Mouse (Mus musculus): ENCODE data around the gene Gucy2d. TPM values are rescaled to one million over a fixed set of nuclear protein-coding genes. Genes with fewer than 3 reads are reported as not detected.
A peak's percentile ranks its signal among the peaks of the same experiment; 100 is the strongest.

Gucy2d gene
- polyA plus RNA-seq, 1 experiment from 2014 or later, result not detected

DNA sequence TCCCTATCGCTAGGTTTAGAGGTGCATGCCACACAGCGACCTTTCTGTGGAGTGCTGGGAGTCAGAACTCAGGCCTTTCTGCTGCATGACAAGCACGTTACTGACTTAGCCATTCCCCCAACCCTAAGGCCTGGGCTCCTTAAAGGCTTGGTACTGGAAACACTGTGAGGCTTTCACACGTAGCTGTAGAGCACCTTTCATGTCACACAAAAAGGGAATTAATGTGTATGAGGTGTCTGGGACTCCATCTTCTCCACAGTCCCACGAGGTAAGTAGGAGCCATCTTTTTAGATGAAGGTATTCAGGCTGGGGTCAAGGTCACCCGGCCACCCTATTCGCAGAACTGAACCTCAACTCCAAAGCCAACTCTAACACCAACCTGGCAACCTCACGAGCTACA is 41.6 kb downstream of the Gucy2d start:
- WGBS, result 82% methylated on average over 8 of the region's 8 CpGs
- no peaks in the 10 kb centered on the region for H3K36me3 ChIP-seq (ENCODE audit: control insufficient read depth, insufficient read depth, low read length)
- 0 out of 2 replicates have a peak, but pooled peaks cover 4% of the 10 kb centered on the region for H3K27me3 ChIP-seq (replicated peaks; ENCODE audit: control insufficient read depth, insufficient read depth, low read length)
- no peak overlapping the region for H3K4me3 ChIP-seq (ENCODE audit: low read depth, low read length)
- ATAC-seq (replicated peaks; ENCODE audit: low FRiP score, low TSS enrichment, low read depth) (no peak), DNase-seq (ENCODE audit: low spot score) (no peak)
- H3K4me2 ChIP-seq (ENCODE audit: low read length), result no peak overlapping the region
- peak overlapping the region; percentile 60; the same call in 1 of the 2 replicates for H3K27ac ChIP-seq (ENCODE audit: low read depth)
- H3K9ac ChIP-seq (ENCODE audit: low read length), result no peak overlapping the region
- H3K4me1 ChIP-seq (replicated peaks; ENCODE audit: control insufficient read depth, insufficient read depth, low read length), result peaks cover 22% of the 10 kb centered on the region
- H3K9me3 ChIP-seq (ENCODE audit: control insufficient read depth, low read length), result no peaks in the 10 kb centered on the region

DNA sequence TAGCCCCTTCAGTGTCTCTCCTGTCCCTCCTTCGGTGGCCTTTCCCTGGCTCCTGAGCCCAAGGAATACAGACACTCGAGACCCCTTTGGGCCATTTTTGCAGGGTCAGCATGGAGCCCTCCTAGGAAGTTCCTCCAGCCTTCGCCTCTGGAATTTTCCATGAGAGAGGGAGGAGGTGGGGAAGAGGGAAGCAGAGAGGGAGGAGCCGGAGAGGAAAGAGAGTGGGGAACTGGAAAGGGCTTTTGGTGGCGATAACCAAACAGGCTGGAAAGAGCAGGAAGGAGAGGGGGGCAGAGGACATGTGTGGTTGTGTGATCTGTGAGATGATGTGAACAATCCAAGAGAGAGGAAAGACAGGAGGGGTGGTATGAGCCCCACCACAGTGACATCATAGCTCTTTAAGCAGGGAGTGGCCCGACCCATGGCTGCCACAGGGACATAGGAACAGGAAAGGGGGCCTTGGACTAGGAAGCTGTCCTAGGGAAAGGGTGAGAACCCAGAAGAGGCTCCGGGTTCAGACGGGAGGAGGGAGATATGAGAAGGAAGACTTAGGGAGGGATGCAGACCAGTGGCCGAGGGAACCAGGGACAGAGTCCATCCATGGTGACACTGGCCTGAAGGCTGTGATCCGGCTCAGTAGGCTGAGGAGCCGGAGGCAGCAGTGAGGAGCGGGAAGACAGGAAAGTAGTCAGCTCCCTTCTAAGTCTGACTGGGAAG is 42.5 kb downstream of the Gucy2d start:
- Histone ChIP-seq H3K4me2 (ENCODE audit: low read length) (0 out of 2 replicates have a peak overlapping the region, but pooled peaks have one; percentile 2), H3K27ac (ENCODE audit: low read depth) (peak overlapping the region; percentile 60), H3K9me3 (ENCODE audit: control insufficient read depth, low read length) (no peaks in the 10 kb centered on the region), H3K4me1 (replicated peaks; ENCODE audit: control insufficient read depth, insufficient read depth, low read length) (peaks cover 22% of the 10 kb centered on the region), H3K4me3 (ENCODE audit: low read depth, low read length) (no peak overlapping the region), H3K27me3 (replicated peaks; ENCODE audit: control insufficient read depth, insufficient read depth, low read length) (0 out of 2 replicates have a peak, but pooled peaks cover 4% of the 10 kb centered on the region), H3K9ac (ENCODE audit: low read length) (peak overlapping the region; percentile 23; the same call in 1 of the 2 replicates), H3K36me3 (ENCODE audit: control insufficient read depth, insufficient read depth, low read length) (no peaks in the 10 kb centered on the region)
- WGBS, result 45% methylated on average over 12 of the region's 12 CpGs
- peak; percentile 61 for DNase-seq (ENCODE audit: low spot score)
- no peak; the same call in 1 of the 2 replicates for ATAC-seq (replicated peaks; ENCODE audit: low FRiP score, low TSS enrichment, low read depth)

DNA sequence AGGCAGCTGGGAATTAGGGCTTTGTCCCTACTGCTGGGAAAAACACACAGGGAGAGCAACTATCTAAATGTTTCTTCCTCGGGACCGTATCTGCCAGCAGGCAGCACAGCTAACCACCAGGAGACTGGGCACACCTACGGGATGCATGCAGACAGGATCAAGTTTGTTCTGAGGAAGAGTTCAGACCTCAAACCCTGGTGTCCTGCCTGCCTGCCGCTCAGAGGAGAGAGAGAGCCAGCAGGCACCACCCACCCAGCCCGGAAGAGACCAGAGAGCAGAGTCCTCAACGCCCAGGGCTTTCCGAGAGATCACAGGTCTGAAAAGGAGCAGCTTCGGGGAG is 43.0 kb downstream of the Gucy2d start:
- H3K36me3 ChIP-seq (ENCODE audit: control insufficient read depth, insufficient read depth, low read length), result no peaks in the 10 kb centered on the region
- WGBS, result 17% methylated on average over 8 of the region's 8 CpGs
- peak overlapping the region; percentile 23; the same call in 1 of the 2 replicates for H3K9ac ChIP-seq (ENCODE audit: low read length)
- ATAC-seq (replicated peaks; ENCODE audit: low FRiP score, low TSS enrichment, low read depth), result no peak
- no peak overlapping the region for H3K4me3 ChIP-seq (ENCODE audit: low read depth, low read length)
- H3K27ac ChIP-seq (ENCODE audit: low read depth), result peak overlapping the region; percentile 60
- H3K9me3 ChIP-seq (ENCODE audit: control insufficient read depth, low read length), result no peaks in the 10 kb centered on the region
- H3K27me3 ChIP-seq (replicated peaks; ENCODE audit: control insufficient read depth, insufficient read depth, low read length), result 0 out of 2 replicates have a peak, but pooled peaks cover 4% of the 10 kb centered on the region
- H3K4me1 ChIP-seq (replicated peaks; ENCODE audit: control insufficient read depth, insufficient read depth, low read length), result peaks cover 22% of the 10 kb centered on the region
- 0 out of 2 replicates have a peak overlapping the region, but pooled peaks have one; percentile 2 for H3K4me2 ChIP-seq (ENCODE audit: low read length)
- DNase-seq (ENCODE audit: low spot score), result peak; percentile 59

GRCm38 (mm10) chr7:98484878-98485277 is 44.7 kb downstream of the Gucy2d start:
- peaks cover 29% of the 10 kb centered on the region for H3K4me1 ChIP-seq (replicated peaks; ENCODE audit: control insufficient read depth, insufficient read depth, low read length)
- DNase-seq (ENCODE audit: low spot score), result no peak
- H3K9me3 ChIP-seq (ENCODE audit: control insufficient read depth, low read length), result no peaks in the 10 kb centered on the region
- no peak overlapping the region for H3K9ac ChIP-seq (ENCODE audit: low read length)
- no peak overlapping the region for H3K27ac ChIP-seq (ENCODE audit: low read depth)
- 84% methylated on average over 3 of the region's 3 CpGs for WGBS
- no peak overlapping the region for H3K4me3 ChIP-seq (ENCODE audit: low read depth, low read length)
- H3K4me2 ChIP-seq (ENCODE audit: low read length), result no peak overlapping the region
- no peak for ATAC-seq (replicated peaks; ENCODE audit: low FRiP score, low TSS enrichment, low read depth)
- H3K36me3 ChIP-seq (ENCODE audit: control insufficient read depth, insufficient read depth, low read length), result no peaks in the 10 kb centered on the region
- 0 out of 2 replicates have a peak, but pooled peaks cover 4% of the 10 kb centered on the region for H3K27me3 ChIP-seq (replicated peaks; ENCODE audit: control insufficient read depth, insufficient read depth, low read length)

DNA sequence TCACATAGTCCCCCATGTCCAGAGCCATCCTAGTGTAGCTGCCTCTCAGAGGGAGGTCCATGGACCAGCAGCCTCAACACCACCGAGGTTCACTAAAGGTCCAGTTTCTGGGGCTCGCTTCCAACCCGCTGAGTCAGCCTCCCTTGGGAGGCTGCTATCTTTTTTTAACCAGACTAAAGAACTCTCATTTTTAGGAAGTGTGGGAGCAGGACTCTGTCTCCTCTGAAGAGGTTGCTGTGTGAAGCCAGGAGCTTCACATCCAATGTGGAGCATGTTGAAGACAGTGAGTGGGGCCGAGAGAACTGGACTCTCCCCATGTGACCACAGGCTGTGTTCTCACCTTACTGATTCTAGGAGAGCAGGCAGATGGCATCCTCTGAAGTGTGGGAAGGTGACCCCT is 45.3 kb downstream of the Gucy2d start:
- H3K4me2 ChIP-seq (ENCODE audit: low read length), result no peak overlapping the region
- H3K9me3 ChIP-seq (ENCODE audit: control insufficient read depth, low read length), result no peaks in the 10 kb centered on the region
- no peak for ATAC-seq (replicated peaks; ENCODE audit: low FRiP score, low TSS enrichment, low read depth)
- no peaks in the 10 kb centered on the region for H3K27me3 ChIP-seq (replicated peaks; ENCODE audit: control insufficient read depth, insufficient read depth, low read length)
- no peak for DNase-seq (ENCODE audit: low spot score)
- no peaks in the 10 kb centered on the region for H3K36me3 ChIP-seq (ENCODE audit: control insufficient read depth, insufficient read depth, low read length)
- H3K4me1 ChIP-seq (replicated peaks; ENCODE audit: control insufficient read depth, insufficient read depth, low read length), result peaks cover 29% of the 10 kb centered on the region
- no peak overlapping the region for H3K4me3 ChIP-seq (ENCODE audit: low read depth, low read length)
- H3K9ac ChIP-seq (ENCODE audit: low read length), result no peak overlapping the region
- 77% methylated on average over 4 of the region's 4 CpGs for WGBS
- H3K27ac ChIP-seq (ENCODE audit: low read depth), result no peak overlapping the region

GRCm38 (mm10) chr7:98486471-98486917 is 46.3 kb downstream of the Gucy2d start:
- Histone ChIP-seq H3K27me3 (replicated peaks; ENCODE audit: control insufficient read depth, insufficient read depth, low read length) (no peaks in the 10 kb centered on the region), H3K4me3 (ENCODE audit: low read depth, low read length) (no peak overlapping the region), H3K9ac (ENCODE audit: low read length) (no peak overlapping the region), H3K4me1 (replicated peaks; ENCODE audit: control insufficient read depth, insufficient read depth, low read length) (peaks cover 30% of the 10 kb centered on the region), H3K4me2 (ENCODE audit: low read length) (no peak overlapping the region), H3K36me3 (ENCODE audit: control insufficient read depth, insufficient read depth, low read length) (no peaks in the 10 kb centered on the region), H3K9me3 (ENCODE audit: control insufficient read depth, low read length) (no peaks in the 10 kb centered on the region), H3K27ac (ENCODE audit: low read depth) (no peak overlapping the region)
- no peak for ATAC-seq (replicated peaks; ENCODE audit: low FRiP score, low TSS enrichment, low read depth)
- DNase-seq (ENCODE audit: low spot score), result no peak
- 43% methylated on average over 7 of the region's 7 CpGs for WGBS

GRCm38 (mm10) chr7:98487202-98487980 is 47.2 kb downstream of the Gucy2d start:
- DNase-seq (ENCODE audit: low spot score) (no peak), ATAC-seq (replicated peaks; ENCODE audit: low FRiP score, low TSS enrichment, low read depth) (no peak)
- no peak overlapping the region for H3K4me2 ChIP-seq (ENCODE audit: low read length)
- H3K4me1 ChIP-seq (replicated peaks; ENCODE audit: control insufficient read depth, insufficient read depth, low read length), result peaks cover 32% of the 10 kb centered on the region
- no peak overlapping the region for H3K27ac ChIP-seq (ENCODE audit: low read depth)
- no peak overlapping the region for H3K9ac ChIP-seq (ENCODE audit: low read length)
- H3K36me3 ChIP-seq (ENCODE audit: control insufficient read depth, insufficient read depth, low read length), result no peaks in the 10 kb centered on the region
- H3K27me3 ChIP-seq (replicated peaks; ENCODE audit: control insufficient read depth, insufficient read depth, low read length), result no peaks in the 10 kb centered on the region
- no peak overlapping the region for H3K4me3 ChIP-seq (ENCODE audit: low read depth, low read length)
- no peaks in the 10 kb centered on the region for H3K9me3 ChIP-seq (ENCODE audit: control insufficient read depth, low read length)
- WGBS, result 88% methylated on average over 11 of the region's 11 CpGs

DNA sequence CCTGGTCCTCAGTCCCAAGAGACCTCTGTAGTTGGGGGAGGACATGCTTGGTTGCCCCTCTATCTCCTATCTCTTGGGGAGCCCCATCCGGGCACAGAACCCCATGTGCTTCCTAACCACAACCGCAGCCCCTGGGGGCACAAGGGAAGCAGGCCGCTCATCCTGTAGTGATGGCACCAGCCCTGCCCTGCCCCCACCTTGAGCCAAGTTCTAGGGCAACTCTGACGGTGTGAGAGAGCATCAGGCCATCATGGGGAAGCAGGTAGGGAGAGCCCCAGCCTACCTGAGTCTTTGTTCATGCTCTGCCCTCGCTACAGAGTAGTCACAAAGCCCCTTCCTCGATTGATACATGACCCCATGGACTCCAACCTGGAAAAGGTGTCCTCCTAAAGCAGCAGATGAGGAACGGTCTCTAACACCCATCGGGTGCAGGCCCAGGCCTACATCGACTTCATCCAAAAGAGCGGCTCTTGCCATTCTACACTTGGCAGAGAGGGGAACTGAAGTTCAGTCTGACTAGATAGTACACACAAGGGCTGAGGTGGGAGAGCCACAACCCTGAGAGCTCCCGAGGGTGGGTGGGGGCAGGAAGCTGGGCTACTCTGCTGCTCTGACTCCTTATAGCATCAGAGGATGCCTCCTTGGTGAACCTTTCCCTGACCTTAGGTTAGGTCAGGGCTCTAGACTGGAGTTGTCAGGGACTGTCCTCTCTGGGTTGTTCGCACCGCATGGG is 48.3 kb downstream of the Gucy2d start:
- Histone ChIP-seq H3K4me2 (ENCODE audit: low read length) (peak overlapping the region; percentile 72; the same call in 1 of the 2 replicates), H3K4me3 (ENCODE audit: low read depth, low read length) (no peak overlapping the region), H3K9ac (ENCODE audit: low read length) (no peak overlapping the region), H3K4me1 (replicated peaks; ENCODE audit: control insufficient read depth, insufficient read depth, low read length) (peaks cover 21% of the 10 kb centered on the region), H3K9me3 (ENCODE audit: control insufficient read depth, low read length) (no peaks in the 10 kb centered on the region), H3K36me3 (ENCODE audit: control insufficient read depth, insufficient read depth, low read length) (no peaks in the 10 kb centered on the region), H3K27ac (ENCODE audit: low read depth) (no peak overlapping the region), H3K27me3 (replicated peaks; ENCODE audit: control insufficient read depth, insufficient read depth, low read length) (no peaks in the 10 kb centered on the region)
- ATAC-seq (replicated peaks; ENCODE audit: low FRiP score, low TSS enrichment, low read depth), result no peak
- no peak for DNase-seq (ENCODE audit: low spot score)
- WGBS, result 88% methylated on average over 13 of the region's 13 CpGs
